ENCODE assay signal across 19 mouse cellular contexts in genomic region chr2:36243892-36244309, GRCm38 (mm10). TPM values are rescaled to one million over a fixed set of nuclear protein-coding genes. Genes with fewer than 3 reads are reported as not detected.
A peak's percentile ranks its signal among the peaks of the same experiment; 100 is the strongest.
DNase-seq lines count a peak whose midpoint lies in the region; ATAC-seq and TF ChIP-seq lines count a peak whose summit lies in the region.
"Had no signal": no experiment of that assay in that cellular context is flagged by ENCODE, and none has a peak within 500 bp of the region (broad histone marks: within the 10 kb centered on the region; RNA-seq: fewer than 3 reads in every experiment).

No protein-coding gene starts in this region.

- intact Hi-C loops in gastrocnemius, adult 2 months (cut with DNase I) = no loop called here

- TF ChIP-seq CTCF in C2C12 (IDR thresholded peaks at IDR 0.05; ENCODE audit: control insufficient read depth, insufficient read depth, insufficient read length) = no peak
- TF ChIP-seq CTCF in embryonic fibroblast, embryonic 13.5 days (IDR thresholded peaks at IDR 0.05; ENCODE audit: borderline replicate concordance, insufficient read depth, low read length) = no peak
- TF ChIP-seq CTCF in gastrocnemius, adult 2 months (IDR thresholded peaks at IDR 0.05) = no peak

- H3K79me2 ChIP-seq in C2C12 (ENCODE audit: control insufficient read depth, insufficient read depth) = peaks cover 33% of the 10 kb centered on the region

- H3K36me3 ChIP-seq in limb, embryonic 12.5 days = no peaks in the 10 kb centered on the region
- no peaks in the 10 kb centered on the region for H3K36me3 ChIP-seq in limb, embryonic 10.5 days
- H3K36me3 ChIP-seq in C2C12 (ENCODE audit: control insufficient read depth, insufficient read depth) = peaks cover 90% of the 10 kb centered on the region
- H3K36me3 ChIP-seq: heart, embryonic 15.5 days; neural tube, embryonic 12.5 days had no signal

- WGBS in limb, embryonic 12.5 days = 63% methylated on average over 5 of the region's 5 CpGs
- WGBS in limb, embryonic 10.5 days = 78% methylated on average over 5 of the region's 5 CpGs

- no peaks in the 10 kb centered on the region for H3K27me3 ChIP-seq in limb, embryonic 12.5 days
- no peaks in the 10 kb centered on the region for H3K27me3 ChIP-seq in limb, embryonic 10.5 days (ENCODE audit: low read depth, poor library complexity, severe bottlenecking)
- H3K27me3 ChIP-seq in C2C12 (ENCODE audit: control insufficient read depth, insufficient read depth, insufficient read length) = no peaks in the 10 kb centered on the region
- H3K27me3 ChIP-seq: heart, embryonic 15.5 days; liver, embryonic 15.5 days; megakaryocyte, embryonic 14.5 days; neural tube, embryonic 12.5 days had no signal

- H3K4me1 ChIP-seq in limb, embryonic 12.5 days (replicated peaks) = no peaks in the 10 kb centered on the region
- no peaks in the 10 kb centered on the region for H3K4me1 ChIP-seq in limb, embryonic 10.5 days
- peaks cover 13% of the 10 kb centered on the region for H3K4me1 ChIP-seq in embryonic fibroblast, embryonic 13.5 days (ENCODE audit: control insufficient read depth, insufficient read depth, low read length)
- H3K4me1 ChIP-seq: heart, embryonic 15.5 days; neural tube, embryonic 12.5 days had no signal

- H3K79me3 ChIP-seq in C2C12 (ENCODE audit: low read depth) = peaks cover 13% of the 10 kb centered on the region

- H3ac ChIP-seq in C2C12 (ENCODE audit: control insufficient read depth, insufficient read length, low read depth) = peak overlapping the region; percentile 24

- H3K9ac ChIP-seq in limb, embryonic 12.5 days (replicated peaks) = no peak overlapping the region
- H3K9ac ChIP-seq: heart, embryonic 15.5 days; liver, embryonic 15.5 days; neural tube, embryonic 12.5 days had no signal

- H3K4me3 ChIP-seq in limb, embryonic 12.5 days (replicated peaks) = no peak overlapping the region
- no peak overlapping the region for H3K4me3 ChIP-seq in limb, embryonic 10.5 days
- no peak overlapping the region for H3K4me3 ChIP-seq in C2C12 (ENCODE audit: insufficient read depth, poor library complexity, severe bottlenecking)
- H3K4me3 ChIP-seq in embryonic fibroblast, embryonic 13.5 days (ENCODE audit: insufficient read depth, low read length) = no peak overlapping the region
- H3K4me3 ChIP-seq in gastrocnemius, adult 2 months = no peak overlapping the region
- H3K4me3 ChIP-seq: heart, embryonic 15.5 days; liver, embryonic 15.5 days; megakaryocyte, embryonic 14.5 days; neural tube, embryonic 12.5 days had no signal

- TF ChIP-seq POLR2A in embryonic fibroblast, embryonic 13.5 days (IDR thresholded peaks at IDR 0.05; ENCODE audit: low read depth, low read length) = no peak

- DNase-seq in limb, embryonic 10.5 days (ENCODE audit: low spot score) = no peak
- DNase-seq in retina, postnatal 1 day = peak; percentile 55
- no peak for DNase-seq in thymus, postnatal 25 days
- DNase-seq in gastrocnemius, adult 2 months = no peak
- DNase-seq: cerebellum, postnatal 14 days; embryo, embryonic 11 days; kidney, adult 8-10 months; left cerebral cortex, postnatal 4 days; right cerebral cortex, postnatal 25 days had no signal

- H3K9me3 ChIP-seq in limb, embryonic 12.5 days = no peaks in the 10 kb centered on the region
- no peaks in the 10 kb centered on the region for H3K9me3 ChIP-seq in limb, embryonic 10.5 days (replicated peaks)
- H3K9me3 ChIP-seq: heart, embryonic 15.5 days; liver, embryonic 15.5 days; megakaryocyte, embryonic 14.5 days; neural tube, embryonic 12.5 days had no signal

- no peak overlapping the region for H3K4me2 ChIP-seq in limb, embryonic 12.5 days
- H3K4me2 ChIP-seq: heart, embryonic 15.5 days; liver, embryonic 15.5 days; neural tube, embryonic 12.5 days had no signal

- ATAC-seq in limb, embryonic 12.5 days (ENCODE audit: insufficient number of reproducible peaks, insufficient read depth, low FRiP score, low TSS enrichment, low read depth) = no peak
- no peak for ATAC-seq in erythroid progenitor cell, adult 5-6 weeks (replicated peaks; ENCODE audit: low FRiP score, poor library complexity, severe bottlenecking)
- ATAC-seq: forebrain, embryonic 14.5 days; hindbrain, postnatal 0 days had no signal

- H3K27ac ChIP-seq in limb, embryonic 12.5 days = 0 out of 2 replicates have a peak overlapping the region, but pooled peaks have one; percentile 7
- H3K27ac ChIP-seq in limb, embryonic 10.5 days = no peak overlapping the region
- H3K27ac ChIP-seq in embryonic fibroblast, embryonic 13.5 days (ENCODE audit: insufficient read depth, low read length) = peak overlapping the region; percentile 77; the same call in 1 of the 2 replicates
- no peak overlapping the region for H3K27ac ChIP-seq in gastrocnemius, adult 2 months
- H3K27ac ChIP-seq: heart, embryonic 15.5 days; hindbrain, postnatal 0 days; liver, embryonic 15.5 days; neural tube, embryonic 12.5 days had no signal

TF ChIP-seq in C2C12, 6 proteins besides CTCF, POLR2A, EP300 and RAD21:
- no peak for TF ChIP-seq MYOG (IDR thresholded peaks at IDR 0.05; ENCODE audit: control insufficient read depth, extremely low read depth, insufficient read length)
- no peak for TF ChIP-seq FOSL1 (IDR thresholded peaks at IDR 0.05; ENCODE audit: insufficient read depth, low read length, poor library complexity, severe bottlenecking)
- TF ChIP-seq USF1 (IDR thresholded peaks at IDR 0.05; ENCODE audit: low read depth) = no peak
- no peak for TF ChIP-seq MYOD1 (IDR thresholded peaks at IDR 0.05; ENCODE audit: control insufficient read depth, insufficient read length, low read depth)
- TF ChIP-seq MAX (IDR thresholded peaks at IDR 0.05) = no peak
- no peak for TF ChIP-seq CEBPB (IDR thresholded peaks at IDR 0.05; ENCODE audit: low read depth)

RNA-seq across cellular contexts. Expression of gene Ptgs1, which starts 13.7 kb away (rescaled TPM):
- 4.7 and 4.8 TPM in 2 replicates for polyA plus RNA-seq in limb, embryonic 12.5 days (2016; fragmentation: Nextera tagmentation; extraction: Ambion mirVana)
- polyA plus RNA-seq in limb, embryonic 10.5 days (2016; fragmentation: Nextera tagmentation; extraction: Ambion mirVana) = 2.9 and 3.3 TPM in 2 replicates
- polyA plus RNA-seq in C2C12 (2012; fragmentation: generic; extraction: Trizol) = 336 TPM
- polyA plus RNA-seq in embryonic fibroblast, embryonic 13.5 days (2011; ENCODE audit: insufficient read length, low read depth, missing spikeins) = 22.5 and 33.7 TPM in 2 replicates
- total RNA-seq in erythroid progenitor cell, adult 5-6 weeks (2015; ENCODE audit: low replicate concordance) = 17.7 and 18.4 TPM in 2 replicates
- 3.6 and 5.4 TPM in 2 replicates for total RNA-seq in erythroid progenitor cell, adult 5-6 weeks (2017; ENCODE audit: low replicate concordance)
- 1 to 10 TPM; 3.9 to 5.5 TPM for total RNA-seq in gastrocnemius, adult 2 months (2021)

Comparison
In these comparisons a context has a peak if more than half of its experiments do, and no peak if none do; other contexts are left out.
1. H3K27ac ChIP-seq: peak in limb, embryonic 12.5 days (single experiment) and embryonic fibroblast, embryonic 13.5 days (single experiment); none in limb, embryonic 10.5 days (single experiment) and gastrocnemius, adult 2 months (single experiment).